Mouse (Mus musculus) heart, adult 2 months (tissue): ENCODE measurements around the gene Hoxc11. TPM values are rescaled to one million over a fixed set of nuclear protein-coding genes. Genes with fewer than 3 reads are reported as not detected.
A peak's percentile ranks its signal among the peaks of the same experiment; 100 is the strongest.

Experiments
- DNase-seq, 2 experiments: peaks; one replicate each; pipeline ENCODE4 v3.0.0; 2021
- H3K27ac ChIP-seq: fragments of 200-600 bp; 2 replicates; pipeline ENCODE4 v1.8.1; 2022
- H3K27me3 ChIP-seq: fragments of 200-500 bp; 2 replicates; pipeline ENCODE4 v1.6.1; 2012; ENCODE audit warnings: mild to moderate bottlenecking, low read length, inconsistent platforms, mixed read lengths; ENCODE audit not compliant: control insufficient read depth, insufficient read depth
- H3K36me3 ChIP-seq: fragments of 200-500 bp; 2 replicates; pipeline ENCODE4 v1.6.1; 2012; ENCODE audit warnings: low read length, inconsistent platforms; ENCODE audit not compliant: control insufficient read depth, insufficient read depth
- H3K4me1 ChIP-seq: fragments of 200-500 bp; 2 replicates; pipeline ENCODE4 v1.6.1; 2011; ENCODE audit warnings: low read length; ENCODE audit not compliant: control insufficient read depth, insufficient read depth
- H3K4me3 ChIP-seq: fragments of 200-600 bp; 2 replicates; pipeline ENCODE4 v1.8.1; 2022
- H3K79me2 ChIP-seq: fragments of 200-500 bp; replicated peaks from 2 replicates; pipeline ENCODE4 v1.6.1; 2012; ENCODE audit warnings: mild to moderate bottlenecking, inconsistent platforms, low read length, moderate library complexity, mixed read lengths; ENCODE audit not compliant: control insufficient read depth, insufficient read depth
- H3K9ac ChIP-seq: fragments of 200-500 bp; 2 replicates; pipeline ENCODE4 v1.6.1; 2012; ENCODE audit warnings: low read depth, mild to moderate bottlenecking, control low read depth, inconsistent platforms, low read length, mixed read lengths
- CTCF ChIP-seq: fragments of 200-600 bp; IDR thresholded peaks from 2 replicates; pipeline ENCODE4 v1.8.1; 2022; ENCODE audit warnings: antibody characterized with exemption, mild to moderate bottlenecking, moderate library complexity
- EP300 ChIP-seq: fragments of 200-500 bp; IDR thresholded peaks from 2 replicates; pipeline ENCODE4 v1.6.1; 2011; ENCODE audit warnings: low read depth, low read length, control low read depth; ENCODE audit not compliant: insufficient read depth
- POLR2A ChIP-seq: fragments of 200-500 bp; IDR thresholded peaks from 2 replicates; pipeline ENCODE4 v1.6.1; 2011; ENCODE audit warnings: mild to moderate bottlenecking, low read depth, low read length, control low read depth; ENCODE audit not compliant: insufficient read depth
- WGBS: fragments of 180-500 bp; shearing (Covaris S2); methylation state at CpG from one replicate; pipeline ENCODE4 v1.1.7; 2018; 5-methylcytosine and 5-hydroxymethylcytosine counted together
- intact Hi-C: fragments of 180-260 bp; cut with DNase I; formaldehyde crosslinking; loops from one replicate; pipeline ENCODE4 v1.15.1; 2025
- polyA plus RNA-seq: library from polyadenylated mRNA; depleted of rRNA; stranded (reverse); fragments of >200 nt; gene quantifications from 2 replicates; pipeline ENCODE4 v1.2.3, GENCODE M21; 2012
- total RNA-seq, 2 experiments: library from RNA; stranded (reverse); gene quantifications; 2 replicates each; pipeline ENCODE4 v1.2.3; 2021

Hoxc11 gene
- total and polyA plus RNA-seq, 3 experiments: not detected

DNA sequence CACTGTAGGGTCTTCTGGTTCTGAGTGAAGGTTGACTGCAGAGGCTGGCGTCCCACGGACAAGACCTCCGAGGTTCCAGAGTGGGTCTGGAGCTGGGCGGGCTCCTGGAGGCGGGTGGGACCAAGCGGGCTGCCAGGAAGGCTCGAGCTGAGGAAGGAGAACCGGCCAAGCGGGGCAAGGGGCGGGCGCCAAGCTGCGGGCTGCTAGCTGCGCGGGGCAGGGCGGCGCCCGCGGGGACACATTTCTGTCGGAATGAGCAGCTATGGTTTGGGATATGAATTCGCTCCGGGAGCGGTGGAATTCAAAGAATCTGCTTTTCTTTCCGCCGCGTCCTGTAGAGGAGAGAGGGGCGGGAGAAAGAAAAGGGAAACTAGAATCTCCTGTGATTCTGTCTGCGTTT, 19.3 kb upstream of the Hoxc11 start:
- Histone ChIP-seq H3K27me3 (peaks cover 42% of the 10 kb centered on the region), H3K27ac (no peak overlapping the region), H3K79me2 (no peaks in the 10 kb centered on the region), H3K36me3 (no peaks in the 10 kb centered on the region), H3K4me1 (no peaks in the 10 kb centered on the region), H3K4me3 (no peak overlapping the region), H3K9ac (no peak overlapping the region)
- DNase-seq: no peak
- TF ChIP-seq EP300 (no peak), POLR2A (no peak), CTCF (no peak)
- intact Hi-C loops: no loop called here
- WGBS: 2% methylated on average over 27 of the region's 27 CpGs

DNA sequence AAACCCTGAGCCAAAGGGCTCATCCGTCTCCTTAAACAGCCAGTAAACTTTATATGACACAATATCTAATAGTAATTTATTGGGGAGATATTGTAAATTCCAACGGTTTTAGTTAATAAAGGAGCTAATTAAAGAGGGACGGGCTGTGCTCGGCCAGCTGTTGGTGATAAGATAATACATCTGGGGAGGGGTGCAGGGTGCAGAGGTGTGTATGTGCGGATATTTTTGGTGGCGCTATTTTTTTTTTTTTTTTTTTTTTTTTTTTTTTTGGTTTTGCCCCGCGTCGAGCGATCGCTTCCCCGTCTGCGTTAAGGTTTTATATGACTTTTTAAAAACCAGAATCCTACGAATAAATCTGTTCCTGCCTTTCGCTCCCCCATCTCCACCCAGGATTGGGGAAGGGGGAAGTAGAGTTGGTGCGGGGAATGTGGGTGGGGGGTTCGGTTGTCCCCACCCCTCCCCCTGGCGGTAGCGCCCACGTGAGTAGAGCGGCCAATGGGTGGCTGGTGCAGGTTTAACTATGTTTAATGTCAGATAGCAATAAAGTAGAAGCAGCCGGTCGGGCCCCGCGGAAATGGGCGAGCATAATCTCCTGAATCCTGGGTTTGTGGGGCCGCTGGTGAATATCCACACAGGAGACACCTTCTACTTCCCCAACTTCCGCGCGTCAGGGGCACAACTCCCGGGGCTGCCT, 17.8 kb upstream of the Hoxc11 start, which contains the start of gene Hoxc12:
TSS of gene Hoxc12 (plus strand) at position 479 of the 694 bp plus-strand sequence.
- Histone ChIP-seq H3K27ac (no peak within 1 kb of the TSS), H3K4me3 (no peak within 1 kb of the TSS), H3K79me2 (no peaks in the 10 kb centered on the region), H3K27me3 (peaks cover 46% of the 10 kb centered on the region), H3K4me1 (no peaks in the 10 kb centered on the region), H3K9ac (no peak within 1 kb of the TSS), H3K36me3 (no peaks in the 10 kb centered on the region)
- no peak for DNase-seq
- intact Hi-C loops: no loop called here
- WGBS: 2% methylated on average over 31 of the region's 31 CpGs
- no peak for TF ChIP-seq POLR2A
- TF ChIP-seq EP300: no peak
- no peak for TF ChIP-seq CTCF

DNA sequence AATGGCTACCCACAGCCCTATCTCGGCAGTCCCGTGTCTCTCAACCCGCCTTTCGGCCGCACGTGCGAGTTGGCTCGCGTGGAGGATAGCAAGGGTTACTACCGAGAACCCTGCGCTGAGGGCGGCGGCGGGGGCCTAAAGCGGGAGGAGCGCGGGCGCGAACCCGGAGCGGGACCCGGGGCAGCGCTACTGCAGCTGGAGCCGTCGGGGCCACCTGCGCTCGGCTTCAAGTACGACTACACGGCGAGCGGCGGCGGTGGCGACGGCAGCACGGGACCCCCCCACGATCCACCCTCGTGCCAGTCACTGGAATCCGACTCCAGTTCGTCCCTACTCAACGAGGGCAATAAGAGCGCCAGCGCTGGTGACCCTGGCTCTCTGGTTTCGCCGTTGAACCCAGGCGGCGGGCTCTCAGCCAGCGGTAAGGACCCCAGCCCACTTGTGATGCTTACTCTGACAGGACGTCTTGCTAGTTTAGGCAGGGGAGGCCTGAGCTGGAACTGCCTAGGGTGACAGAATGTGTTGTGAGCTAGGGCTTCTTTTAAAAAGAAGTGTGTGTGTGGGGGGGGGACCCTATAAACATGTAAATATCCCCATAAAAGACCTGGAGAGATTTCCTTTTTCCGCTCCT, 17.1 kb upstream of the Hoxc11 start:
- intact Hi-C loops: no loop called here
- TF ChIP-seq CTCF (no peak), EP300 (no peak), POLR2A (no peak)
- Histone ChIP-seq H3K79me2 (no peaks in the 10 kb centered on the region), H3K27ac (no peak overlapping the region), H3K9ac (no peak overlapping the region), H3K36me3 (no peaks in the 10 kb centered on the region), H3K27me3 (peaks cover 45% of the 10 kb centered on the region), H3K4me3 (no peak overlapping the region), H3K4me1 (no peaks in the 10 kb centered on the region)
- WGBS: 2% methylated on average over 50 of the region's 50 CpGs
- DNase-seq: no peak

DNA sequence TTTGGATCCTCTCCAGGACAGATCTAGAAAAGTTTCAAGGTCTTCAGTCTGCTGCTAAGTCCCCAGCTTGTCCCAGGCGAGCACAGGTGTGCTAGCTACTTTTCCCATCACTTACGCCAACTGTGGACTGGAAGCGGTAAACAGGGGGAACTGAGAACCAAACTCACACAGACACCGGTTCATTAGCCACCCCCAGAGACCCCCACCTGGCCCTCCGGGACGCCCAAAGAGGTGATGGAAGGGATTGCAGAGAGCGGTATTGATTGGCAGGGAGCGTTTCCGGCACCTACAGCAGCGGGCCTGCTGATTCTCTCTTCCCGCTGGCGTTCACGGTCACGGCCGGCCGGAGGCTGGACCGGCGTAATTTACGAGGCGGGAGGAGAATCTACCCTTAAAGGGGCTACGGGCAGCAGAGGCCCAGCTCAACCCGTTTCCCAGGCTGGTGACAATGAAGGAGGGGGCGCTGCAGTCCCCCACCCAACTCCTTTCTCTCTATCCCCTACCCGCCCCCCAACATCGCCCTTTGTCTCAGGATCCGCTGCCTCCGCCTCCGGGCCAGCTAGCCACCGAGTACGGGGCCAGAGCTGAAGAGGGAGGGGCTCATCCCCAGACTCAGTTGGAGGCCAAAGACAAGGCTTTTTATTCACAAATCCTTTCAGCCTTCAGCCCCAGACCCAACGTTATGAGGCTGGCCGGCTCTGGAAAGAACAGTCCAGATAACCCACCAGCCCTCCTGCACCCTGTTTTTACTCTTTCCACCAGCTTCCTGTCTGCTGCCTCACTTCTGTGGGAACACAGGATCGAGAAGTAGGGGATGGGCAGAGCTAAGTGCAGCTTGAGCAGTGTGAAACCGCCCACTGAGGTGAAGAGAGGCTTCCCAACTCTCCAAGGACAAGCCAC, 14.7 kb upstream of the Hoxc11 start:
- intact Hi-C loops: no loop called here
- H3K4me3 ChIP-seq: no peak overlapping the region
- DNase-seq: no peak
- H3K9ac ChIP-seq: no peak overlapping the region
- no peaks in the 10 kb centered on the region for H3K36me3 ChIP-seq
- 4% methylated on average over 34 of the region's 34 CpGs for WGBS
- H3K79me2 ChIP-seq: no peaks in the 10 kb centered on the region
- H3K27ac ChIP-seq: no peak overlapping the region
- TF ChIP-seq CTCF: no peak
- TF ChIP-seq EP300: no peak
- no peak for TF ChIP-seq POLR2A
- H3K27me3 ChIP-seq: peaks cover 46% of the 10 kb centered on the region
- H3K4me1 ChIP-seq: no peaks in the 10 kb centered on the region

DNA sequence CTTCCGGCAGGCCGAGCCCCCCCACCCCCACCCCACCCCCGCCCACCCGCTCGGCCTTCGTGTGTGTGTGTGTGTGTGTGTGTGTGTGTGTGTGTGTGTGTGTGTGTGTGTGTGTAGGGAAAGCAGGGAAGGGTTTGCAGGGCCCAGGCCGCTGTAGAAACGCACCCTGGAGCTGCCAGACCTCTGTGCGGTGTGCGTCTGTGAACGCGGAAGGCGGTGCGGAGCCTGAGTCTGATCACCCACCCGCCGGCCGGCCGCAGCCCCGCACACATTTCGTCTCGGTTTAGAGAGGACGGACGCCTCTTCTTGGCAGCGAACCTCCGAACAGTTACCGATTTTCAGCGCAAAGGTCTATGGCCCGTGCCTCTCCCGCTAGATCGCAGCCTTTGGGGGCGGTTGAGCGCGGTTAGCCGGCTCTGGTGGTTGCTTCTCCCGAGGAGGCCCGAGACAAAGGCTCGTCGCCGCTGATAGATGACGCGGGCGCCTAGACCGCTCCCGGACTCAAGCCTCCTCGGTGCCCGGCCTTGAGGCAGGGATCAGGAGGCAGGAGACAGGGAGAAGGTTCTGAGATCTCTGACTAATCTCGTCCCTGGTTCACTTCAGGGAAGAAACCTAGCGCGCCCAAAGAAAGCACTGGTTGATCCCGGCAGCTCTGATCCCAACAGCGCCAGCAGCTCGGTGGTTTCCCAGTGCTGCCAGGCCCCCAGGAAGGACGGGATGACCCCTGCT, 11.3 kb upstream of the Hoxc11 start:
- TF ChIP-seq CTCF (peak; percentile 17; the same call in 1 of the 2 replicates), EP300 (no peak), POLR2A (no peak)
- no peak for DNase-seq
- Histone ChIP-seq H3K9ac (no peak overlapping the region), H3K27me3 (peaks cover 36% of the 10 kb centered on the region), H3K36me3 (no peaks in the 10 kb centered on the region), H3K79me2 (no peaks in the 10 kb centered on the region), H3K4me1 (no peaks in the 10 kb centered on the region), H3K4me3 (no peak overlapping the region), H3K27ac (no peak overlapping the region)
- intact Hi-C loops: no loop called here
- 2% methylated on average over 53 of the region's 53 CpGs for WGBS
